Mouse (Mus musculus): ENCODE results near the gene Zswim9.

DNA sequence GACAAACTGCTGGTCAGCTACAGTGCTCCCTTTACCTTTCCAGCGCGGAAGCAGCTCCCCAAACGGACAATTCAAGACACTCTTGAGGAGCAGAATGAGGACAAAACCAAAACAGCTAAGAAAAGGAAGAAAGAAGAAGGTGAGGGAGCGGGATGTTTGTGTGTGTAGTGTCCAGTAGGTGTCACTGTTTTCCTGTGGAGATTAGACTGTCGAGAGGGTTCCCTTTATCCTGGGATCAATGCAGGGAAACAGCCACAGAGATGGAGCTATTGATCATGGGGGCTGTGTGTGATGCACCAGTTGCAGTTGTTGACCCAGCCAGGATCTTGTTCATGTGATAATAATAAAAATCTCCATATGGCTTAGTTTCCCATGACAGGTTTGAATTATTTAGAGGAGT lies 10.1 kb upstream of the Zswim9 start:
- TF ChIP-seq CTCF (IDR thresholded peaks at IDR 0.05; ENCODE audit: low read depth, low read length) = peak; percentile 24; the same call in 1 of the 2 replicates
- no peak for TF ChIP-seq TAL1 (conservative IDR thresholded peaks at IDR 0.05; ENCODE audit: low read depth, low read length)
- TF ChIP-seq GATA1 (IDR thresholded peaks at IDR 0.05; ENCODE audit: borderline replicate concordance, low read length) = no peak
- no peak for TF ChIP-seq POLR2AphosphoS5 (IDR thresholded peaks at IDR 0.05; ENCODE audit: insufficient replicate concordance, low read depth, low read length)
- no peak for TF ChIP-seq GATA2 (IDR thresholded peaks at IDR 0.05; ENCODE audit: borderline replicate concordance, low read depth, low read length)
